Comparison of ENCODE assay signal across 22 mouse cellular contexts in genomic region chr9:44047071-44047470, GRCm38 (mm10). TPM values are rescaled to one million over a fixed set of nuclear protein-coding genes. Genes with fewer than 3 reads are reported as not detected.
DNase-seq lines count a peak whose midpoint lies in the region; ATAC-seq and TF ChIP-seq lines count a peak whose summit lies in the region.
"Had no signal": no experiment of that assay in that cellular context is flagged by ENCODE, and none has a peak within 500 bp of the region (broad histone marks: within the 10 kb centered on the region; RNA-seq: fewer than 3 reads in every experiment).

No protein-coding gene starts in this region.

- no peak overlapping the region for H3K4me2 ChIP-seq in stomach, postnatal 0 days (replicated peaks; ENCODE audit: low read depth)
- no peak overlapping the region for H3K4me2 ChIP-seq in lung, postnatal 0 days (replicated peaks; ENCODE audit: low read depth, low read length)
- no peak overlapping the region for H3K4me2 ChIP-seq in midbrain, embryonic 11.5 days
- H3K4me2 ChIP-seq: limb, embryonic 12.5 days; liver, embryonic 13.5 days; lung, embryonic 14.5 days; neural tube, embryonic 12.5 days had no signal

- DNase-seq in CD4-positive, CD25-positive, alpha-beta regulatory T cell, adult 2 months (ENCODE audit: low read depth, low spot score) = peak; percentile 67
- DNase-seq in thymus, postnatal 0 days (ENCODE audit: low spot score) = peak; percentile 86
- no peak for DNase-seq in kidney, postnatal 25 days
- DNase-seq in stomach, postnatal 0 days (ENCODE audit: low spot score) = no peak
- DNase-seq in lung, postnatal 0 days (ENCODE audit: low spot score) = no peak
- no peak for DNase-seq in midbrain, embryonic 11.5 days (ENCODE audit: low spot score, missing footprints)
- DNase-seq: adrenal gland, adult 2 months; gastrocnemius, postnatal 25 days; kidney, adult 18-20 months; kidney, postnatal 10 days; liver, embryonic 13.5 days; lung, embryonic 14.5 days had no signal

- no peak for TF ChIP-seq CTCF in C2C12 (IDR thresholded peaks at IDR 0.05; ENCODE audit: control insufficient read depth, insufficient read depth, insufficient read length)
- no peak for TF ChIP-seq CTCF in stomach, postnatal 0 days (IDR thresholded peaks at IDR 0.05; ENCODE audit: low read depth)
- TF ChIP-seq CTCF in lung, postnatal 0 days (IDR thresholded peaks at IDR 0.05) = no peak

- no peak overlapping the region for H3K4me3 ChIP-seq in C2C12 (ENCODE audit: insufficient read depth, poor library complexity, severe bottlenecking)
- H3K4me3 ChIP-seq in stomach, postnatal 0 days (ENCODE audit: low read depth, low read length) = no peak overlapping the region
- no peak overlapping the region for H3K4me3 ChIP-seq in lung, postnatal 0 days (ENCODE audit: low read depth, low read length)
- no peak overlapping the region for H3K4me3 ChIP-seq in midbrain, embryonic 11.5 days (ENCODE audit: low read depth, low read length)
- H3K4me3 ChIP-seq: limb, embryonic 12.5 days; liver, embryonic 13.5 days; midbrain, embryonic 10.5 days; neural tube, embryonic 12.5 days had no signal

- no peaks in the 10 kb centered on the region for H3K27me3 ChIP-seq in C2C12 (ENCODE audit: control insufficient read depth, insufficient read depth, insufficient read length)
- H3K27me3 ChIP-seq in stomach, postnatal 0 days (ENCODE audit: control insufficient read depth, insufficient read depth, low read length) = no peaks in the 10 kb centered on the region; the same call in 1 of the 2 replicates
- H3K27me3 ChIP-seq in lung, postnatal 0 days (replicated peaks; ENCODE audit: insufficient read depth, low read length) = peaks cover 17% of the 10 kb centered on the region
- peaks cover 27% of the 10 kb centered on the region for H3K27me3 ChIP-seq in midbrain, embryonic 11.5 days (ENCODE audit: control insufficient read depth, insufficient read depth, low read length)

- H3K9ac ChIP-seq in stomach, postnatal 0 days (ENCODE audit: low read length) = no peak overlapping the region
- H3K9ac ChIP-seq in lung, postnatal 0 days (replicated peaks; ENCODE audit: low read depth) = no peak overlapping the region
- H3K9ac ChIP-seq in midbrain, embryonic 11.5 days (ENCODE audit: low read length) = no peak overlapping the region
- H3K9ac ChIP-seq: limb, embryonic 12.5 days; liver, embryonic 13.5 days; lung, embryonic 14.5 days; neural tube, embryonic 12.5 days had no signal

- TF ChIP-seq EP300 in stomach, postnatal 0 days (optimal IDR thresholded peaks at IDR 0.05) = no peak
- TF ChIP-seq EP300 in lung, postnatal 0 days (IDR thresholded peaks at IDR 0.05) = no peak

- no peaks in the 10 kb centered on the region for H3K36me3 ChIP-seq in C2C12 (ENCODE audit: control insufficient read depth, insufficient read depth)
- H3K36me3 ChIP-seq in stomach, postnatal 0 days (ENCODE audit: control insufficient read depth, insufficient read depth, low read length) = no peaks in the 10 kb centered on the region
- no peaks in the 10 kb centered on the region for H3K36me3 ChIP-seq in lung, postnatal 0 days (ENCODE audit: insufficient read depth, low read length)
- H3K36me3 ChIP-seq in midbrain, embryonic 11.5 days (ENCODE audit: control insufficient read depth, insufficient read depth, low read length) = no peaks in the 10 kb centered on the region
- H3K36me3 ChIP-seq: limb, embryonic 12.5 days; liver, embryonic 13.5 days; midbrain, embryonic 10.5 days; neural tube, embryonic 12.5 days had no signal

- H3ac ChIP-seq in C2C12 (ENCODE audit: control insufficient read depth, insufficient read length, low read depth) = no peak overlapping the region

- no peaks in the 10 kb centered on the region for H3K4me1 ChIP-seq in stomach, postnatal 0 days (replicated peaks; ENCODE audit: control insufficient read depth, insufficient read depth)
- no peaks in the 10 kb centered on the region for H3K4me1 ChIP-seq in lung, postnatal 0 days (ENCODE audit: insufficient read depth, low read depth, low read length)
- H3K4me1 ChIP-seq in midbrain, embryonic 11.5 days (ENCODE audit: control insufficient read depth, insufficient read depth, low read length) = peaks cover 8% of the 10 kb centered on the region
- H3K4me1 ChIP-seq: liver, embryonic 13.5 days had no signal

- H3K27ac ChIP-seq in stomach, postnatal 0 days (replicated peaks) = no peak overlapping the region
- H3K27ac ChIP-seq in lung, postnatal 0 days (ENCODE audit: low read length) = no peak overlapping the region
- no peak overlapping the region for H3K27ac ChIP-seq in midbrain, embryonic 11.5 days (ENCODE audit: low read depth, low read length)
- H3K27ac ChIP-seq: limb, embryonic 12.5 days; liver, embryonic 13.5 days; macrophage; midbrain, embryonic 10.5 days; neural tube, embryonic 12.5 days had no signal

- H3K79me2 ChIP-seq in C2C12 (ENCODE audit: control insufficient read depth, insufficient read depth) = no peaks in the 10 kb centered on the region

- H3K9me3 ChIP-seq in stomach, postnatal 0 days (ENCODE audit: control insufficient read depth, low read length) = no peaks in the 10 kb centered on the region
- H3K9me3 ChIP-seq in lung, postnatal 0 days (ENCODE audit: low read length) = no peaks in the 10 kb centered on the region
- no peaks in the 10 kb centered on the region for H3K9me3 ChIP-seq in midbrain, embryonic 11.5 days (ENCODE audit: control insufficient read depth, low read length)
- H3K9me3 ChIP-seq: limb, embryonic 12.5 days; liver, embryonic 13.5 days; midbrain, embryonic 10.5 days; neural tube, embryonic 12.5 days had no signal

- ATAC-seq in granulocyte monocyte progenitor cell, adult 5-6 weeks (replicated peaks; ENCODE audit: poor library complexity, severe bottlenecking) = peak; percentile 23; the same call in 1 of the 2 replicates
- no peak for ATAC-seq in stomach, postnatal 0 days (ENCODE audit: low FRiP score, low TSS enrichment)
- ATAC-seq in lung, postnatal 0 days = no peak
- no peak for ATAC-seq in midbrain, embryonic 11.5 days (ENCODE audit: low FRiP score)
- ATAC-seq: hindbrain, embryonic 16.5 days had no signal

- WGBS in stomach, postnatal 0 days = 60% methylated on average over 6 of the region's 6 CpGs
- 26% methylated on average over 6 of the region's 6 CpGs for WGBS in lung, postnatal 0 days
- WGBS in midbrain, embryonic 11.5 days = 68% methylated on average over 6 of the region's 6 CpGs

- no peaks in the 10 kb centered on the region for H3K79me3 ChIP-seq in C2C12 (ENCODE audit: low read depth)

TF ChIP-seq in C2C12, 6 proteins besides CTCF, POLR2A, EP300 and RAD21:
- TF ChIP-seq MYOG (IDR thresholded peaks at IDR 0.05; ENCODE audit: control insufficient read depth, extremely low read depth, insufficient read length) (no peak), MYOD1 (IDR thresholded peaks at IDR 0.05; ENCODE audit: control insufficient read depth, insufficient read length, low read depth) (peak; percentile 61)

RNA-seq across cellular contexts. Expression of gene Thy1, which starts 3.9 kb away (rescaled TPM):
- not detected for polyA plus RNA-seq in C2C12 (2012; fragmentation: generic; extraction: Trizol)
- total RNA-seq in granulocyte monocyte progenitor cell, adult 5-6 weeks (2014; fragmentation: Nextera tagmentation) = 3.3 TPM in 1 of 2 replicates, not detected in the other
- not detected in 2 replicates for total RNA-seq in granulocyte monocyte progenitor cell, adult 5-6 weeks (2017)
- polyA plus RNA-seq in thymus, postnatal 0 days (2015; fragmentation: Nextera tagmentation; extraction: Ambion mirVana) = 415 and 436 TPM in 2 replicates
- 4.2 and 4.5 TPM in 2 replicates for polyA plus RNA-seq in stomach, postnatal 0 days (2015; fragmentation: Nextera tagmentation; extraction: Ambion mirVana)
- polyA plus RNA-seq in lung, postnatal 0 days (2015; fragmentation: Nextera tagmentation; extraction: Ambion mirVana) = 2.9 and 5.0 TPM in 2 replicates
- not detected in 2 replicates for polyA plus RNA-seq in midbrain, embryonic 11.5 days (2014; fragmentation: Nextera tagmentation; extraction: Ambion mirVana)
- polyA plus RNA-seq: forebrain, embryonic 11.5 days; limb, embryonic 12.5 days; midbrain, embryonic 10.5 days had no signal

RNA-seq across cellular contexts. Expression of gene Usp2, which starts 19.8 kb away (rescaled TPM):
- polyA plus RNA-seq in C2C12 (2012; fragmentation: generic; extraction: Trizol) = 0.73 TPM
- total RNA-seq in granulocyte monocyte progenitor cell, adult 5-6 weeks (2014; fragmentation: Nextera tagmentation) = 3.6 and 12.0 TPM in 2 replicates
- 1.2 and 3.1 TPM in 2 replicates for total RNA-seq in granulocyte monocyte progenitor cell, adult 5-6 weeks (2017)
- 7.4 and 13.1 TPM in 2 replicates for polyA plus RNA-seq in thymus, postnatal 0 days (2015; fragmentation: Nextera tagmentation; extraction: Ambion mirVana)
- 11.6 and 20.2 TPM in 2 replicates for polyA plus RNA-seq in stomach, postnatal 0 days (2015; fragmentation: Nextera tagmentation; extraction: Ambion mirVana)
- polyA plus RNA-seq in lung, postnatal 0 days (2015; fragmentation: Nextera tagmentation; extraction: Ambion mirVana) = 11.0 TPM in 2 replicates
- 7.3 and 9.7 TPM in 2 replicates for polyA plus RNA-seq in midbrain, embryonic 11.5 days (2014; fragmentation: Nextera tagmentation; extraction: Ambion mirVana)

RNA-seq across cellular contexts. Expression of gene Mfrp, which starts 54.5 kb away (rescaled TPM):
- polyA plus RNA-seq in C2C12 (2012; fragmentation: generic; extraction: Trizol) = 0.05 TPM
- total RNA-seq in granulocyte monocyte progenitor cell, adult 5-6 weeks (2014; fragmentation: Nextera tagmentation) = not detected in 2 replicates
- 0.15 TPM in 1 of 2 replicates, not detected in the other for total RNA-seq in granulocyte monocyte progenitor cell, adult 5-6 weeks (2017)
- not detected in 2 replicates for polyA plus RNA-seq in thymus, postnatal 0 days (2015; fragmentation: Nextera tagmentation; extraction: Ambion mirVana)
- not detected in 2 replicates for polyA plus RNA-seq in stomach, postnatal 0 days (2015; fragmentation: Nextera tagmentation; extraction: Ambion mirVana)
- polyA plus RNA-seq in lung, postnatal 0 days (2015; fragmentation: Nextera tagmentation; extraction: Ambion mirVana) = 0.08 TPM in 1 of 2 replicates, not detected in the other
- polyA plus RNA-seq in midbrain, embryonic 11.5 days (2014; fragmentation: Nextera tagmentation; extraction: Ambion mirVana) = not detected in 2 replicates
- total RNA-seq: gastrocnemius, postnatal 25 days; hematopoietic stem cell, adult 5-6 weeks had no signal
- polyA plus RNA-seq: forebrain, embryonic 11.5 days; heart, embryonic 16.5 days; liver, embryonic 13.5 days; macrophage had no signal

RNA-seq across cellular contexts. Expression of gene C1qtnf5, which starts 60.0 kb away (rescaled TPM):
- polyA plus RNA-seq in C2C12 (2012; fragmentation: generic; extraction: Trizol) = 0.15 TPM
- not detected in 2 replicates for total RNA-seq in granulocyte monocyte progenitor cell, adult 5-6 weeks (2014; fragmentation: Nextera tagmentation)
- not detected in 2 replicates for total RNA-seq in granulocyte monocyte progenitor cell, adult 5-6 weeks (2017)
- polyA plus RNA-seq in thymus, postnatal 0 days (2015; fragmentation: Nextera tagmentation; extraction: Ambion mirVana) = 1.2 and 2.0 TPM in 2 replicates
- polyA plus RNA-seq in stomach, postnatal 0 days (2015; fragmentation: Nextera tagmentation; extraction: Ambion mirVana) = 5.3 and 6.5 TPM in 2 replicates
- polyA plus RNA-seq in lung, postnatal 0 days (2015; fragmentation: Nextera tagmentation; extraction: Ambion mirVana) = 9.8 and 10.3 TPM in 2 replicates
- 0.85 and 0.99 TPM in 2 replicates for polyA plus RNA-seq in midbrain, embryonic 11.5 days (2014; fragmentation: Nextera tagmentation; extraction: Ambion mirVana)
- total RNA-seq: hematopoietic stem cell, adult 5-6 weeks had no signal
- polyA plus RNA-seq: macrophage had no signal

Comparison
In these comparisons a context has a peak if more than half of its experiments do, and no peak if none do; other contexts are left out.
1. DNase-seq: peak in CD4-positive, CD25-positive, alpha-beta regulatory T cell, adult 2 months (single experiment) and thymus, postnatal 0 days (single experiment); none in kidney, postnatal 25 days (0 of 2), stomach, postnatal 0 days (single experiment), lung, postnatal 0 days (single experiment) and midbrain, embryonic 11.5 days (single experiment).
2. RNA of gene Thy1, which starts 3.9 kb away (polyA plus RNA-seq): 415 to 436 TPM in thymus, postnatal 0 days; 4.2 to 4.5 TPM in stomach, postnatal 0 days, 2.9 to 5.0 TPM in lung, postnatal 0 days, not detected in midbrain, embryonic 11.5 days and not detected in C2C12 (single experiment); every median in the first group is over 10 times any median in the second.